Mouse (Mus musculus): ENCODE results near the gene Pla2g4a.
"Not testable (repeated sequence)": the region's sequence is repeated elsewhere in the genome, so short reads cannot be mapped to it uniquely, and the experiment has no call there.

The Pla2g4a gene

GRCm38 (mm10) chr1:149937825-149938224 lies 23.3 kb downstream of the Pla2g4a start:
- DNase-seq (ENCODE audit: extremely low spot score, low spot score), result no peak

- DNase-seq (ENCODE audit: extremely low spot score, low spot score), result no peak
Measured at GRCm38 (mm10) chr1:149929140-149929539, 31.9 kb downstream of the Pla2g4a start.

- not testable (repeated sequence) for DNase-seq (ENCODE audit: extremely low spot score, low spot score)
Measured at GRCm38 (mm10) chr1:149923737-149924136, 37.4 kb downstream of the Pla2g4a start.

- DNase-seq (ENCODE audit: extremely low spot score, low spot score), result no peak
Measured at GRCm38 (mm10) chr1:149922219-149922618, 38.9 kb downstream of the Pla2g4a start.

GRCm38 (mm10) chr1:149921325-149921724 lies 39.8 kb downstream of the Pla2g4a start:
- no peak for DNase-seq (ENCODE audit: extremely low spot score, low spot score)

- DNase-seq (ENCODE audit: extremely low spot score, low spot score), result no peak
Measured at GRCm38 (mm10) chr1:149919301-149919700, 41.8 kb downstream of the Pla2g4a start.

GRCm38 (mm10) chr1:149912984-149913383 lies 48.1 kb downstream of the Pla2g4a start:
- DNase-seq (ENCODE audit: extremely low spot score, low spot score), result no peak

GRCm38 (mm10) chr1:149911050-149911449 lies 50.0 kb downstream of the Pla2g4a start:
- no peak for DNase-seq (ENCODE audit: extremely low spot score, low spot score)

- DNase-seq (ENCODE audit: extremely low spot score, low spot score), result no peak
Measured at GRCm38 (mm10) chr1:149898001-149898625, 63.0 kb downstream of the Pla2g4a start.

GRCm38 (mm10) chr1:149896590-149896989 lies 64.5 kb downstream of the Pla2g4a start:
- DNase-seq (ENCODE audit: extremely low spot score, low spot score), result no peak

- DNase-seq (ENCODE audit: extremely low spot score, low spot score), result no peak
Measured at GRCm38 (mm10) chr1:149894940-149895339, 66.2 kb downstream of the Pla2g4a start.

- DNase-seq (ENCODE audit: extremely low spot score, low spot score), result no peak
Measured at GRCm38 (mm10) chr1:149893903-149894302, 67.2 kb downstream of the Pla2g4a start.

GRCm38 (mm10) chr1:149891057-149891456 lies 70.0 kb downstream of the Pla2g4a start:
- DNase-seq (ENCODE audit: extremely low spot score, low spot score), result peak; percentile 13

GRCm38 (mm10) chr1:149882419-149883025 lies 78.6 kb downstream of the Pla2g4a start:
- DNase-seq (ENCODE audit: extremely low spot score, low spot score), result no peak

GRCm38 (mm10) chr1:149878175-149878574 lies 82.9 kb downstream of the Pla2g4a start:
- DNase-seq (ENCODE audit: extremely low spot score, low spot score), result no peak

- no peak for DNase-seq (ENCODE audit: extremely low spot score, low spot score)
Measured at GRCm38 (mm10) chr1:149876502-149876901, 84.6 kb downstream of the Pla2g4a start.

GRCm38 (mm10) chr1:149871625-149872024 lies 89.5 kb downstream of the Pla2g4a start:
- no peak for DNase-seq (ENCODE audit: extremely low spot score, low spot score)

GRCm38 (mm10) chr1:149867323-149867722 lies 93.8 kb downstream of the Pla2g4a start:
- DNase-seq (ENCODE audit: extremely low spot score, low spot score), result no peak

- no peak for DNase-seq (ENCODE audit: extremely low spot score, low spot score)
Measured at GRCm38 (mm10) chr1:149866202-149866601, 94.9 kb downstream of the Pla2g4a start.

- no peak for DNase-seq (ENCODE audit: extremely low spot score, low spot score)
Measured at GRCm38 (mm10) chr1:149862801-149863200, 98.3 kb downstream of the Pla2g4a start.

GRCm38 (mm10) chr1:149862181-149862580 lies 98.9 kb downstream of the Pla2g4a start:
- no peak for DNase-seq (ENCODE audit: extremely low spot score, low spot score)

- no peak for DNase-seq (ENCODE audit: extremely low spot score, low spot score)
Measured at GRCm38 (mm10) chr1:149861543-149861942, 99.5 kb downstream of the Pla2g4a start.

GRCm38 (mm10) chr1:149858734-149859133 lies 102.4 kb downstream of the Pla2g4a start:
- DNase-seq (ENCODE audit: extremely low spot score, low spot score), result no peak

Data from neural tube, embryonic 10.5 days (tissue).